Mouse (Mus musculus): ENCODE measurements around the gene Asic5. TPM values are rescaled to one million over a fixed set of nuclear protein-coding genes. Genes with fewer than 3 reads are reported as not detected.

Asic5 gene
- polyA plus RNA-seq, 1 experiment from 2014 or later = not detected

GRCm38 (mm10) chr3:81987628-81988027, 5.5 kb downstream of the Asic5 start:
- Histone ChIP-seq H3K9ac (ENCODE audit: low read length) (no peak overlapping the region), H3K4me3 (ENCODE audit: low read length) (no peak overlapping the region), H3K9me3 (replicated peaks; ENCODE audit: control insufficient read depth, low read length) (no peaks in the 10 kb centered on the region), H3K27me3 (ENCODE audit: control insufficient read depth, insufficient read depth, low read length) (no peaks in the 10 kb centered on the region), H3K36me3 (ENCODE audit: control insufficient read depth, insufficient read depth) (no peaks in the 10 kb centered on the region), H3K4me2 (ENCODE audit: low read depth, low read length) (no peak overlapping the region), H3K27ac (ENCODE audit: low read length) (no peak overlapping the region), H3K4me1 (ENCODE audit: control insufficient read depth, insufficient read depth, low read length) (peaks cover 7% of the 10 kb centered on the region)
- 94% methylated on average over 3 of the region's 3 CpGs for WGBS
- ATAC-seq (replicated peaks; ENCODE audit: extremely low read depth, insufficient read depth, low FRiP score) = no peak

- Histone ChIP-seq H3K4me1 (ENCODE audit: control insufficient read depth, insufficient read depth, low read length) (peaks cover 7% of the 10 kb centered on the region), H3K27ac (ENCODE audit: low read length) (peak overlapping the region; percentile 47), H3K9me3 (replicated peaks; ENCODE audit: control insufficient read depth, low read length) (no peaks in the 10 kb centered on the region), H3K36me3 (ENCODE audit: control insufficient read depth, insufficient read depth) (no peaks in the 10 kb centered on the region), H3K27me3 (ENCODE audit: control insufficient read depth, insufficient read depth, low read length) (no peaks in the 10 kb centered on the region), H3K4me3 (ENCODE audit: low read length) (no peak overlapping the region), H3K4me2 (ENCODE audit: low read depth, low read length) (no peak overlapping the region), H3K9ac (ENCODE audit: low read length) (no peak overlapping the region)
- peak; percentile 80 for ATAC-seq (replicated peaks; ENCODE audit: extremely low read depth, insufficient read depth, low FRiP score)
- 0% methylated on average over 2 of the region's 2 CpGs for WGBS
Observed at GRCm38 (mm10) chr3:81989692-81990141, 7.6 kb downstream of the Asic5 start.

- Histone ChIP-seq H3K4me3 (ENCODE audit: low read length) (no peak overlapping the region), H3K36me3 (ENCODE audit: control insufficient read depth, insufficient read depth) (no peaks in the 10 kb centered on the region), H3K9me3 (replicated peaks; ENCODE audit: control insufficient read depth, low read length) (no peaks in the 10 kb centered on the region), H3K27ac (ENCODE audit: low read length) (no peak overlapping the region), H3K9ac (ENCODE audit: low read length) (no peak overlapping the region), H3K27me3 (ENCODE audit: control insufficient read depth, insufficient read depth, low read length) (no peaks in the 10 kb centered on the region), H3K4me2 (ENCODE audit: low read depth, low read length) (no peak overlapping the region), H3K4me1 (ENCODE audit: control insufficient read depth, insufficient read depth, low read length) (peaks cover 7% of the 10 kb centered on the region)
- no peak for ATAC-seq (replicated peaks; ENCODE audit: extremely low read depth, insufficient read depth, low FRiP score)
- WGBS = 45% methylated on average over 3 of the region's 3 CpGs
Observed at GRCm38 (mm10) chr3:81990531-81990930, 8.4 kb downstream of the Asic5 start.

- Histone ChIP-seq H3K27me3 (ENCODE audit: control insufficient read depth, insufficient read depth, low read length) (no peaks in the 10 kb centered on the region), H3K36me3 (ENCODE audit: control insufficient read depth, insufficient read depth) (no peaks in the 10 kb centered on the region), H3K27ac (ENCODE audit: low read length) (no peak overlapping the region), H3K4me1 (ENCODE audit: control insufficient read depth, insufficient read depth, low read length) (no peaks in the 10 kb centered on the region), H3K9ac (ENCODE audit: low read length) (no peak overlapping the region), H3K4me3 (ENCODE audit: low read length) (no peak overlapping the region), H3K9me3 (replicated peaks; ENCODE audit: control insufficient read depth, low read length) (no peaks in the 10 kb centered on the region), H3K4me2 (ENCODE audit: low read depth, low read length) (no peak overlapping the region)
- 33% methylated on average over 4 of the region's 4 CpGs for WGBS
- no peak for ATAC-seq (replicated peaks; ENCODE audit: extremely low read depth, insufficient read depth, low FRiP score)
Observed at GRCm38 (mm10) chr3:81995371-81995770, 13.3 kb downstream of the Asic5 start.

GRCm38 (mm10) chr3:81995988-81996387, 13.9 kb downstream of the Asic5 start:
- Histone ChIP-seq H3K36me3 (ENCODE audit: control insufficient read depth, insufficient read depth) (no peaks in the 10 kb centered on the region), H3K4me1 (ENCODE audit: control insufficient read depth, insufficient read depth, low read length) (no peaks in the 10 kb centered on the region), H3K9me3 (replicated peaks; ENCODE audit: control insufficient read depth, low read length) (no peaks in the 10 kb centered on the region), H3K27ac (ENCODE audit: low read length) (no peak overlapping the region), H3K27me3 (ENCODE audit: control insufficient read depth, insufficient read depth, low read length) (no peaks in the 10 kb centered on the region), H3K9ac (ENCODE audit: low read length) (no peak overlapping the region), H3K4me3 (ENCODE audit: low read length) (no peak overlapping the region), H3K4me2 (ENCODE audit: low read depth, low read length) (no peak overlapping the region)
- no peak for ATAC-seq (replicated peaks; ENCODE audit: extremely low read depth, insufficient read depth, low FRiP score)
- WGBS = 7% methylated on average over 1 of the region's 1 CpGs

- no peak overlapping the region for H3K9ac ChIP-seq (ENCODE audit: low read length)
- H3K4me2 ChIP-seq (ENCODE audit: low read depth, low read length) = no peak overlapping the region
- H3K27ac ChIP-seq (ENCODE audit: low read length) = no peak overlapping the region
- 92% methylated on average over 1 of the region's 1 CpGs for WGBS
- H3K9me3 ChIP-seq (replicated peaks; ENCODE audit: control insufficient read depth, low read length) = no peaks in the 10 kb centered on the region
- no peaks in the 10 kb centered on the region for H3K27me3 ChIP-seq (ENCODE audit: control insufficient read depth, insufficient read depth, low read length)
- no peak overlapping the region for H3K4me3 ChIP-seq (ENCODE audit: low read length)
- H3K36me3 ChIP-seq (ENCODE audit: control insufficient read depth, insufficient read depth) = no peaks in the 10 kb centered on the region
- H3K4me1 ChIP-seq (ENCODE audit: control insufficient read depth, insufficient read depth, low read length) = no peaks in the 10 kb centered on the region
- ATAC-seq (replicated peaks; ENCODE audit: extremely low read depth, insufficient read depth, low FRiP score) = no peak
Observed at GRCm38 (mm10) chr3:82007002-82007401, 24.9 kb downstream of the Asic5 start.

- ATAC-seq (replicated peaks; ENCODE audit: extremely low read depth, insufficient read depth, low FRiP score) = no peak
- H3K9ac ChIP-seq (ENCODE audit: low read length) = no peak overlapping the region
- 74% methylated on average over 7 of the region's 7 CpGs for WGBS
- H3K27me3 ChIP-seq (ENCODE audit: control insufficient read depth, insufficient read depth, low read length) = no peaks in the 10 kb centered on the region
- H3K4me2 ChIP-seq (ENCODE audit: low read depth, low read length) = no peak overlapping the region
- H3K4me1 ChIP-seq (ENCODE audit: control insufficient read depth, insufficient read depth, low read length) = no peaks in the 10 kb centered on the region
- no peak overlapping the region for H3K4me3 ChIP-seq (ENCODE audit: low read length)
- no peaks in the 10 kb centered on the region for H3K9me3 ChIP-seq (replicated peaks; ENCODE audit: control insufficient read depth, low read length)
- no peaks in the 10 kb centered on the region for H3K36me3 ChIP-seq (ENCODE audit: control insufficient read depth, insufficient read depth)
- H3K27ac ChIP-seq (ENCODE audit: low read length) = no peak overlapping the region
Observed at GRCm38 (mm10) chr3:82014148-82014703, 32.1 kb downstream of the Asic5 start.

GRCm38 (mm10) chr3:82022421-82022920, 40.4 kb downstream of the Asic5 start:
- Histone ChIP-seq H3K9ac (ENCODE audit: low read length) (no peak overlapping the region), H3K4me1 (ENCODE audit: control insufficient read depth, insufficient read depth, low read length) (no peaks in the 10 kb centered on the region), H3K27me3 (ENCODE audit: control insufficient read depth, insufficient read depth, low read length) (no peaks in the 10 kb centered on the region), H3K27ac (ENCODE audit: low read length) (no peak overlapping the region), H3K4me2 (ENCODE audit: low read depth, low read length) (no peak overlapping the region), H3K4me3 (ENCODE audit: low read length) (no peak overlapping the region), H3K36me3 (ENCODE audit: control insufficient read depth, insufficient read depth) (no peaks in the 10 kb centered on the region), H3K9me3 (replicated peaks; ENCODE audit: control insufficient read depth, low read length) (no peaks in the 10 kb centered on the region)
- ATAC-seq (replicated peaks; ENCODE audit: extremely low read depth, insufficient read depth, low FRiP score) = no peak
- WGBS = 81% methylated on average over 8 of the region's 8 CpGs

- ATAC-seq (replicated peaks; ENCODE audit: extremely low read depth, insufficient read depth, low FRiP score) = no peak
- no peak overlapping the region for H3K4me2 ChIP-seq (ENCODE audit: low read depth, low read length)
- WGBS = 44% methylated on average over 3 of the region's 3 CpGs
- H3K27ac ChIP-seq (ENCODE audit: low read length) = no peak overlapping the region
- no peaks in the 10 kb centered on the region for H3K27me3 ChIP-seq (ENCODE audit: control insufficient read depth, insufficient read depth, low read length)
- no peak overlapping the region for H3K9ac ChIP-seq (ENCODE audit: low read length)
- no peaks in the 10 kb centered on the region for H3K9me3 ChIP-seq (replicated peaks; ENCODE audit: control insufficient read depth, low read length)
- no peaks in the 10 kb centered on the region for H3K4me1 ChIP-seq (ENCODE audit: control insufficient read depth, insufficient read depth, low read length)
- no peak overlapping the region for H3K4me3 ChIP-seq (ENCODE audit: low read length)
- H3K36me3 ChIP-seq (ENCODE audit: control insufficient read depth, insufficient read depth) = no peaks in the 10 kb centered on the region
Observed at GRCm38 (mm10) chr3:82023065-82023464, 41.0 kb downstream of the Asic5 start.

Measured in heart, embryonic 16.5 days (tissue).